In the genomic region with DNA sequence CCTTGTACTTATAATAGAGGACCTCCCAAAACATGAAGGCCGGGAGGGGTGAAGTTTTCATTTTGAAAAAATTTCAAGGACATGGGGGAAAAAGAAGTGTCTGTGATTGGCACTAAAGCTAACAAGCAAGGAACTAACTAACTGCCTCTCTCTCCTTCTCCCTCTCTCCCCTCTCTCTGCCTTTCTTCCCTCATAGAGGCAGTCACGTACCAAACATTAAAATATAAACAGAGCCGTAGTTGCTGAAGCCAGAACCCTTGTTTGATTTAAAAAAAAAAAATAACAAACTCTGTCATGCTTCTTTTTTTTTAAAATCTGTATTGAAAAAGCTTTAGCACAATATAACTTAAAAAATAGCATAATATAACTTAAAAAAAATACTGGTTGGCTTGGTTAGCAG, we compare ENCODE assay signal across 10 mouse cellular contexts. TPM values are rescaled to one million over a fixed set of nuclear protein-coding genes. Genes with fewer than 3 reads are reported as not detected.
DNase-seq lines count a peak whose midpoint lies in the region; ATAC-seq and TF ChIP-seq lines count a peak whose summit lies in the region.
"Had no signal": no experiment of that assay in that cellular context is flagged by ENCODE, and none has a peak within 500 bp of the region (broad histone marks: within the 10 kb centered on the region; RNA-seq: fewer than 3 reads in every experiment).

No protein-coding gene starts in this region.

- peak overlapping the region; percentile 33; the same call in 1 of the 2 replicates for H3K4me2 ChIP-seq in hindbrain, embryonic 11.5 days (replicated peaks; ENCODE audit: low read depth, low read length)
- peak overlapping the region; percentile 49 for H3K4me2 ChIP-seq in hindbrain, embryonic 16.5 days (ENCODE audit: low read length)
- H3K4me2 ChIP-seq in neural tube, embryonic 12.5 days (replicated peaks), result peak overlapping the region; percentile 60

- no peak overlapping the region for H3K9ac ChIP-seq in hindbrain, embryonic 11.5 days (ENCODE audit: low read depth, low read length)
- H3K9ac ChIP-seq in hindbrain, embryonic 16.5 days (ENCODE audit: low read depth, low read length), result no peak overlapping the region
- peak overlapping the region; percentile 52 for H3K9ac ChIP-seq in neural tube, embryonic 12.5 days

- no peak for ATAC-seq in hindbrain, embryonic 11.5 days (ENCODE audit: low FRiP score)
- ATAC-seq in hindbrain, embryonic 16.5 days, result no peak
- no peak for ATAC-seq in neural tube, embryonic 12.5 days (ENCODE audit: low FRiP score, low read depth)
- ATAC-seq: CD4-positive, CD25-positive, alpha-beta regulatory T cell, adult 4 months had no signal

- no peaks in the 10 kb centered on the region for H3K27me3 ChIP-seq in hindbrain, embryonic 11.5 days (ENCODE audit: control insufficient read depth, insufficient read depth, low read length)
- no peaks in the 10 kb centered on the region for H3K27me3 ChIP-seq in hindbrain, embryonic 16.5 days (replicated peaks; ENCODE audit: control insufficient read depth, insufficient read depth, low read length)
- H3K27me3 ChIP-seq in neural tube, embryonic 12.5 days (replicated peaks), result no peaks in the 10 kb centered on the region
- H3K27me3 ChIP-seq: embryonic facial prominence, embryonic 12.5 days had no signal

- H3K36me3 ChIP-seq in hindbrain, embryonic 11.5 days (ENCODE audit: control insufficient read depth, insufficient read depth, low read length), result no peaks in the 10 kb centered on the region
- H3K36me3 ChIP-seq in hindbrain, embryonic 16.5 days (ENCODE audit: control insufficient read depth, insufficient read depth, low read length), result no peaks in the 10 kb centered on the region
- no peaks in the 10 kb centered on the region for H3K36me3 ChIP-seq in neural tube, embryonic 12.5 days
- H3K36me3 ChIP-seq: embryonic facial prominence, embryonic 12.5 days had no signal

- H3K27ac ChIP-seq in left cerebral cortex, adult 2 months, result peak overlapping the region; percentile 38; the same call in 1 of the 2 replicates
- peak overlapping the region; percentile 84 for H3K27ac ChIP-seq in hindbrain, embryonic 11.5 days (ENCODE audit: low read depth, low read length)
- H3K27ac ChIP-seq in hindbrain, embryonic 16.5 days (ENCODE audit: low read depth, low read length), result peak overlapping the region; percentile 66
- H3K27ac ChIP-seq in neural tube, embryonic 12.5 days, result peak overlapping the region; percentile 82

- peaks cover 6% of the 10 kb centered on the region; the same call in 1 of the 2 replicates for H3K4me1 ChIP-seq in hindbrain, embryonic 11.5 days (replicated peaks; ENCODE audit: control insufficient read depth, insufficient read depth, low read length)
- peaks cover 36% of the 10 kb centered on the region for H3K4me1 ChIP-seq in hindbrain, embryonic 16.5 days (ENCODE audit: control insufficient read depth, insufficient read depth, low read depth, low read length)
- peaks cover 75% of the 10 kb centered on the region for H3K4me1 ChIP-seq in neural tube, embryonic 12.5 days

- WGBS in hindbrain, embryonic 11.5 days, result 32% methylated on average over 3 of the region's 3 CpGs
- WGBS in hindbrain, embryonic 16.5 days, result 21% methylated on average over 3 of the region's 3 CpGs
- WGBS in neural tube, embryonic 12.5 days, result 25% methylated on average over 3 of the region's 3 CpGs

- H3K4me3 ChIP-seq in left cerebral cortex, adult 2 months, result no peak overlapping the region
- no peak overlapping the region for H3K4me3 ChIP-seq in hindbrain, embryonic 11.5 days (ENCODE audit: low read depth, low read length)
- H3K4me3 ChIP-seq in hindbrain, embryonic 16.5 days (ENCODE audit: low read length), result no peak overlapping the region
- no peak overlapping the region; the same call in 1 of the 2 replicates for H3K4me3 ChIP-seq in neural tube, embryonic 12.5 days
- H3K4me3 ChIP-seq: embryonic facial prominence, embryonic 12.5 days had no signal

- no peaks in the 10 kb centered on the region for H3K9me3 ChIP-seq in hindbrain, embryonic 11.5 days (ENCODE audit: control insufficient read depth, low read length)
- H3K9me3 ChIP-seq in hindbrain, embryonic 16.5 days (ENCODE audit: control insufficient read depth, low read length), result no peaks in the 10 kb centered on the region
- H3K9me3 ChIP-seq in neural tube, embryonic 12.5 days, result no peaks in the 10 kb centered on the region
- H3K9me3 ChIP-seq: embryonic facial prominence, embryonic 12.5 days had no signal

- TF ChIP-seq CTCF in left cerebral cortex, adult 2 months (IDR thresholded peaks at IDR 0.05), result no peak

- intact Hi-C loops in left cerebral cortex, adult 2 months (cut with DNase I), result loop anchor here (5.0 to 10.0 kb wide), 2 partner anchors 156 to 807 kb away; no protein-coding TSS in a partner anchor
- intact Hi-C loops in left cerebral cortex, postnatal 10 days (cut with DNase I), result no loop called here

- DNase-seq in left cerebral cortex, adult 2 months (ENCODE audit: extremely low spot score in 1 of 2, low spot score in 2 of 2), result no peak
- no peak for DNase-seq in left cerebral cortex, postnatal 10 days (ENCODE audit: extremely low spot score in 1 of 2, low spot score in 2 of 2)
- DNase-seq in hindbrain, embryonic 11.5 days (ENCODE audit: low spot score), result no peak
- no peak for DNase-seq in spleen, postnatal 10 days (ENCODE audit: low spot score in 2 of 2)
- no peak for DNase-seq in urinary bladder, adult 2 months (ENCODE audit: low spot score)
- DNase-seq: cerebellum, adult 9-11 months had no signal

RNA-seq across cellular contexts. Expression of gene Tshz3, which starts 10.9 kb away (rescaled TPM):
- 10 to 100 TPM; 43.0 to 53.4 TPM for total RNA-seq in left cerebral cortex, adult 2 months (2021)
- 10 to 100 TPM; 47.5 to 52.3 TPM for total RNA-seq in left cerebral cortex, postnatal 10 days (2021)
- polyA plus RNA-seq in hindbrain, embryonic 11.5 days (2014; fragmentation: Nextera tagmentation; extraction: Ambion mirVana), result 14.4 and 21.3 TPM in 2 replicates
- 26.4 and 33.7 TPM in 2 replicates for polyA plus RNA-seq in hindbrain, embryonic 16.5 days (2015; fragmentation: Nextera tagmentation; extraction: Ambion mirVana)
- polyA plus RNA-seq in neural tube, embryonic 12.5 days (2016; fragmentation: Nextera tagmentation; extraction: Ambion mirVana), result 26.2 and 29.8 TPM in 2 replicates
- 22.7 and 34.0 TPM in 2 replicates for polyA plus RNA-seq in urinary bladder, adult 2 months (2012; rRNA removed)
- polyA plus RNA-seq: CD4-positive, CD25-positive, alpha-beta regulatory T cell, adult 4 months had no signal
